Mouse (Mus musculus) layer of hippocampus, postnatal 25 days (tissue): ENCODE measurements around the gene Adcy5. TPM values are rescaled to one million over a fixed set of nuclear protein-coding genes. Genes with fewer than 3 reads are reported as not detected.

Experiments used
- DNase-seq, 2 experiments: peaks; one replicate each; pipeline ENCODE4 v3.0.0; 2022; ENCODE audit warnings: mixed read lengths in 2 of 2, low spot score in 1 of 2; ENCODE audit errors: extremely low spot score in 1 of 2
- total RNA-seq, 2 experiments: library from RNA; stranded (reverse); gene quantifications; 2 replicates each; pipeline ENCODE4 v1.2.3; 2021

Gene Adcy5
- total RNA-seq, 2 experiments from 2014 or later: 73.7 TPM

DNA sequence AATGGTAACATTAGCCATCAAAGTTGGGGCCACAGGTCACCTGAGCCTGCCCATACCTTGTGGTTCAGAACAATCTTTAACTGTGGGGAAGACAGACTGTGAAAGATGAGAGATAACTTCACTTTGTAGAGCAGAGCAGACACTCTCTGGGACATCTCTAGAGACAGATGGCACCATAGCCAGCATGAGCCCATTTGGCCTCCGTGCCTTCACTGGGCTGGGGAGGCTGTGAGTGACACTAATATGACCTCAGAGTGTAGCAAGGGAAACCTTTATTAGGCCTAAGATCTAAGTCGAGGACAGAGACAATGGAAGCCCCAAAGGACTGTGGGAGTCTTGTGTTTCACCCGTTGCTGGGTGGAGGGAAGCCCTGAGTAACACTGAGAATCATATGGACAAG is 92.7 kb downstream of the Adcy5 start:
- DNase-seq: no peak

DNA sequence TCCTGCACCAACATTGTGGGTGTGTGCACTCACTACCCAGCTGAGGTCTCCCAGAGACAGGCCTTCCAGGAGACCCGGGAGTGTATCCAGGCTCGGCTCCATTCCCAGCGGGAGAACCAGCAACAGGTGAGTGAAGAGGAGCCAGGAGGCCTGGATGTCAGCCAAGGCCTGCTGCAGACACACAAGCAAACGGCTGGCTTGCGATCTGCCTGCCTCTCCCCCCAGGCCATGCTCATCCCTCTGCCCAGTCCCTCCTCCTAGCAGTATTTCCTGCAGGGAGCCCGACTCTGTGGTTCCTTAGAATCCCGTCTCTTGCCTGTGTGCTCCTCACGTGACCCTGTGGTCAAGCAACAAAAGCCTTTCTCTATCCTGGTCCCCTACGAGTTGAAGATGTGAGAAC is 94.1 kb downstream of the Adcy5 start:
- DNase-seq: no peak

DNA sequence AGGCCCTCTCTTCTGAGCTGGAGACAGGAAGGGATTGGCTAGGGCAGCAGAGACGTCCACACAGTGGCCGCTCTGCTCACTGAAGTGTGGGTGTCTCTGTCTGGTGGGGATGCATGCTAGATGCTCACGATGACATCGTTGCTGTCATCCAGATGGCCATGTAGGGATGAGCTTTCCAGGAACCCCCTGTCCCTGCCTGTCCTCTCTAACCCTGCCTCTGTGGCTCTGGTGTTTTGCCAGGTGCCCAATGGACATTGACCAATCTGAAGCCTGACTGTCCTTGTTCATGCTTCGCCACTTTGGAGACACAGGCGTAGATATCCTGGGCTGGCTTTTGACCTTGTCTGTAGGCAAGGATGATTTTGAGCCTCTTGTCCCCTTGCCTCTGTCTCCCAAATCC is 95.1 kb downstream of the Adcy5 start:
- DNase-seq: no peak

GRCm38 (mm10) chr16:35251690-35252089 is 97.0 kb downstream of the Adcy5 start:
- DNase-seq: no peak

DNA sequence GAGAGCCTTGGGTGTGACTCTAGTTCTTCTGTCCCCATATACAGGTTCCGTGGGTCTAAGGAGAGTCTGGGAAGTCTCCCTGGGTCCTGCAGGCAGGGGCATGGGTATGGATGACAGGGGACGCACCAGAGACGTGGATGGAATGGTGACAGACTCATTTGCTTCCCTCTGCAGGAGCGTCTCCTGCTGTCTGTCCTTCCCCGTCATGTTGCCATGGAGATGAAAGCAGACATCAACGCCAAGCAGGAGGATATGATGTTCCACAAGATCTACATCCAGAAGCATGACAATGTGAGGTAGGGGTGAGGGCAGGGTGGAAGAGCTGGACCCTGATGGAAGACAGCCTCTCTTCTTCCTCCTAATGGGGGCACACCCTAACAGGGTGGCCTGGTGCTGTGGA is 98.3 kb downstream of the Adcy5 start:
- DNase-seq: peak in 1 of 2 experiments; percentile 25

- no peak for DNase-seq
Measured at GRCm38 (mm10) chr16:35255981-35256380, 101.3 kb downstream of the Adcy5 start.

DNA sequence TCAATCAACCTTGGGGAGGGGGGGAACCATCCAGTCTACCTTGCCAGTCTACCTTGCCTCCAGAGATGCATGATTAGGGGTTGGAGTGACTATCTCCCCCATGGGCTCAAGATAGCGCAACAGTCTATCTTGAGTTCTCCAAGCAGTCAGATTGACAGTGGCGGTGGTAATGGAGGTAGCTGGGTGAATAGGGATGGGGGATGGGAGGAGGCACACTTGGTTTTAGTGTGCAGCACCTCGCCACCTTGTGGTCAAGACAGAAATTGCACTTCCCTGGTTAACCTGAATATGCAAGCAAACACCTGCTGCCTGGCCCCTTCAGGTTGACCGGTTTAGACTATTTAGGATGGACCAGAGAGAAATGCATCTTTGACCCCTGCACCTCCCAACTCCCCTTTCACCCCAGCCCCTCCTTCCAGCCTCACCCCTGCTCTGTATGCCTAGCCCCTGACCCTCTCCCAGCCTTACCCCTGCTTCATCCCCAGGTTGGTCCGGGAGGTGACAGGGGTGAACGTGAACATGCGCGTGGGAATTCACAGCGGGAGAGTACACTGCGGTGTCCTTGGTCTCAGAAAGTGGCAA is 115.8 kb downstream of the Adcy5 start:
- DNase-seq: peak; percentile 72 to 95

- no peak for DNase-seq
Measured at GRCm38 (mm10) chr16:35270945-35271344, 116.3 kb downstream of the Adcy5 start.

DNA sequence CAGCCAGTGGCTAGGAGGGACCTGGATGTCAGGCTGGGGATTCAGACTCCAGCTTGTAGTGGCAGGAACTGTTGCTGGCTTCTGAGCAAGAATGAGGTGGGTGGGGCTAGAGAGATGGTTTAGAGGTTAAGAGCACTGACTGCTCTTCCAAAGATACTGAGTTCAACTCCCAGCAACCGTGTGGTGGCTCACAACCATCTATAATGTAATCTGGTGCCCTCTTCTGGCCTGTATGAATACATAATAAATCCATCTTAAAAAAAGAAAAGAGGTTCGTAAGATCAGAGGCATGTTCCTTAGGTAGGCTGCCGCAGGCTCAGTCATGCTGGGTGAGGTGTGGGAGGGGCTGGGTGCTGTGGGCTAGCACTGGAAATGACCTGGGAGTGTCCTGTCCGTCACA is 116.9 kb downstream of the Adcy5 start:
- DNase-seq: no peak

GRCm38 (mm10) chr16:35272417-35272816 is 117.7 kb downstream of the Adcy5 start:
- no peak for DNase-seq

- no peak for DNase-seq
Measured at GRCm38 (mm10) chr16:35278166-35278565, 123.5 kb downstream of the Adcy5 start.

DNA sequence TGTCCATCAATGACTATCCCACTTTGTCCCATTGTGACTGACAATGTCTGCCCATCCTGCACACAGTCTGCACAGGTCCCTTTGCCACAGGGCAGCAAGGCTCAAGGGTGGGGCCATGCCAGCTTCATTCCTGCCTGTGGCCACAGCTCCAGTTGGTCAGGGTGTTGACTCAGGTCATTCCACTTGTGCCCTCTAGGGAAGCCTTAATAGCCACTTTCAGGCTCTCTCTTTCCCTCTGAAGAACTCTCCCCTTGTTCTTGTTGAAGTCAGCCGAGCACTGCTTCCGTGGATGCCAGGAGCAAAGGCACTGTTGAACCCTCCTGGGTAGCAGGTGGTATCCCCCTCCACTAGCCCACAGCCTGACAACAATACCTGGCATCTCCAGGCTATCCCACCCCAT is 127.8 kb downstream of the Adcy5 start:
- DNase-seq: no peak

DNA sequence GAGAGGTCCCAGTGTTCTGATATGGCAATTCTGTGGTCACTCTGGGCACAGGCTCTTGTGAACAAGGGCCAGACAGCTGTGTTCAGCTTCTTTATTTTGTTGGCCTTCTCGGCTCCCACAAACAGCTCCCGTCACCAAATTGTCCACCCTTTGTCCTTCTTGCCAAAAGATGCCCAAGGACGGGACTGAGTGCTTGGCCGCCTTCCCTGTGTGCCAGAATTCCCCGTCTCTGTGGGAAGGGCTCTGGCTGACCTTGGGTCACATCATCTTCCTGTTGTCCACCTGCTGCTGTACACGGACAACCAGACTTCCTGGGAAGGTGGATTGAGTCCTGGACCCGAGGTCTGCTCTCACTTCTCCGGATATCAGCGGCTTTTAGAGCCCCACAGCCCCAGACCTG is 131.1 kb downstream of the Adcy5 start:
- DNase-seq: no peak

- no peak for DNase-seq
Measured at GRCm38 (mm10) chr16:35287244-35287643, 132.6 kb downstream of the Adcy5 start.

DNA sequence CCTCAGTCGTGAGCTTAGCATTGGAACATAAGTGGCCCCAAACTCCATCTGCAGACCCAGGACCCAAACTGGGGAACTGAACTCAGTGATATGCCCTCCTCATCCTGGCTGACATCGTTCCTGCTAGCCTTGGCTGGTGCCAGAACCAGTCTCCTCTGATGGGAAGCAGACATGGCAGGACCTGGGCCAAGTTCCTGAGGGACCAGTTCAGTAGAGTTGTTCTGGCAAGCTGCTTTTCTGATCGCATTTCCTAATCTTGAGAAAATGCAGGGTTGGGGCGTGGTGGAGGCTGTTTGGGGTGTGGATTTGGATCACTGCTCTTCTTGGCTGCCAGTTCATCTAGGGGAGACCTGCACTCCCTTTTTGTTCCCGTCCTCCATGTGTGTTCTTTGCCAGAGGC is 143.1 kb downstream of the Adcy5 start:
- DNase-seq: no peak

DNA sequence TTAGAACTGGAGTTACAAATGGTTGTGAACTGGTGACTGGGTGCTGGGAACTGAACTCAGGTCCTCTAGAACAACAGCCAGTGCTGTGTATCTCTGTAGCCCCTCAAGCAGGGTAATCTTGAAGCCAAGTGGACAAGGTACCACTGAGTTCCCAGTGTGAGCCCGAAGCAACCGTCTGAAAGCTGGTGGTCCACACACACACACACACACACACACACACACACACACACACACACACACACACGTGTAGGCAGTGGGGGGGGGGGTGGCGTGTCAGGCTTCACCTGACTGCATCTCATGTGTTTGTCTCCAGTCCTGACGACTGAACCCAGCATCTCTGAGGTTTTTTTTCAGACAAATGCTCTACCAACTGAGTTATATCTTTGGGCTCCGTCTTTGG is 145.5 kb downstream of the Adcy5 start:
- no peak for DNase-seq

DNA sequence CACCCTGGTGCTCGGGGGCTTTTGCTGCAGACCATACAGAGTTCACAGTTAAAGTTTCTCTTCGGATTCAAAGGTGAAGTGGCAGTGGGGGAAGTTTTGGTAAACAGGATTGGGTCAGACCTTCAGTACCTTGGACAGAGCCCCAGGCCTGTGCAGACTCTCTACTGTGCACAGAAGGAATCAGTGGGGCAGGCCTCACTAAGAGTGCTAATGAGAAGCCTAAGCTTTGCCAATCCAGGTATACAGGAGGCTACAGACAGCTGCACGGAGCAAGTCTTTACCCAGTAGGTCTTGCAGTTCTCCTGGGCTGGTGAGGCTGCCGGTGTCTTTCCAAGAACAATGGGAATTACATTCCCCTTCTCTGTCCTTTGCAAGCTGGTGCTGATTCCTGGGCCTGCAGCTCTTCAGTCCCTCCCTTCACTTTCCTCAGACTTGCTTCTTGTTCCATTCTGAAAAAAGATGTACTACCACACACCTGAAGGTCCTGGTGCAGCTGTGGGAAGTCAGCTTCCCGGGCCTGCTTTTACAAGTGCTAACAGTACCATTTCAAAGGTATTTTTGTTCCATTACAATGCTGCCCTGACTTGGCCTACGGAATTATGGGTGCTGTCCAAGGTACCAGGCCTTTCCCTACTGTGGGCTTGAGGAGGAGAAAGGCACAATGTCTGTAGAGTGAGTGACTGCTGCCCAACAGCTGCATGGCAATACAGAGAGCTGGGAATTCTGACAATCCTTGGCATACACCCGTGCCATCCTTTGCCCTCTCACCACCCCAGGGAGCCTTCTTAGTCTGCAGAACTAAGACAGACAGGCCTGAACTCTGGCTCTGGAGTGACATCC is 148.0 kb downstream of the Adcy5 start:
- DNase-seq: no peak

DNA sequence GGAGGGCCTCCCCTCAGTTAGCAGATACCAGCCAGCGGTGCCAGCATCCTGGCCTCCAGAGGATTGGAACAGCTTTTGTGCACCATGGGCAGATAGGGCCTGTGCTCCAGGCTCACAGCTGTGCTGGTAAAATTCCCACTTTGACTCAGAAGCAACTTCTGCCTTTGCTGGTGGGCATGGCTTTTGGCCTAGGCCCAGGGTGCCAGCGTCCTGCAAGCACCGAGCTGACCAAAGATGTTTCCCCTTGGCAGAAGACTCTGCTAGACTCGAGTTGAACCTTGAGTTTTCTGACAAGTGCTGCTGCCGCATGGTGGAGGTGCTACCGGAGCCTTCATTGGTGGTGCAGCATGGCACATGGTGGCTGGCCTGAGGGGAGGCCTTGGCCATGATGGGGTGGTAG is 149.0 kb downstream of the Adcy5 start:
- DNase-seq: no peak

GRCm38 (mm10) chr16:35304416-35304815 is 149.7 kb downstream of the Adcy5 start:
- DNase-seq: no peak

GRCm38 (mm10) chr16:35305226-35305625 is 150.5 kb downstream of the Adcy5 start:
- DNase-seq: no peak

- DNase-seq: no peak
Measured at GRCm38 (mm10) chr16:35306631-35307030, 152.0 kb downstream of the Adcy5 start.

GRCm38 (mm10) chr16:35307331-35307730 is 152.7 kb downstream of the Adcy5 start:
- DNase-seq: no peak
